Comparison of ENCODE assay signal across 16 mouse cellular contexts in the genomic region with DNA sequence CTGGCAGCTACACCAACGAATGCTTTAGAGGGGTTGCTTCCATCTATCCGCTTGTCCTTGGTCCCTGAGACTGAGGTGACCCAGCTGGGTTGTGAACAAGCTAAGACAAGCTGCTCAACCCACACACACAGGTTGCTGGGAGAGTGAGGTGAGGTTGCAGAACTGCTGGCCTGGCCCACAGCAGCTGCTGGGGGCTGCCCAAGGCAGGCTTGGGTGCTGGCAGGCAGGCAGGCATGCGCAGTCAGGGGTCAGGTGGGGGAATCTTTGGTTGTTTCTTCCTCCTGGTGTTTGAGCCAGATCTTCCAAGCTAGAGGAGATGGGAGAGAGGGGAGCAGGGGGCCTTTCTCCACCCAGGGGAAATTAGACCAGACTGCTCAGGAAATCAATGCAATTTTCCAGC. TPM values are rescaled to one million over a fixed set of nuclear protein-coding genes. Genes with fewer than 3 reads are reported as not detected.
DNase-seq lines count a peak whose midpoint lies in the region; ATAC-seq lines count a peak whose summit lies in the region.
"Had no signal": no experiment of that assay in that cellular context is flagged by ENCODE, and none has a peak within 500 bp of the region (broad histone marks: within the 10 kb centered on the region; RNA-seq: fewer than 3 reads in every experiment).

No protein-coding gene starts in this region.

- H3K9me3 ChIP-seq in embryonic facial prominence, embryonic 10.5 days, result peaks cover 9% of the 10 kb centered on the region; the same call in 1 of the 2 replicates
- H3K9me3 ChIP-seq in limb, embryonic 13.5 days, result peaks cover 8% of the 10 kb centered on the region; the same call in 1 of the 2 replicates
- H3K9me3 ChIP-seq: forebrain, embryonic 15.5 days; hindbrain, embryonic 15.5 days had no signal

- H3K4me1 ChIP-seq in embryonic facial prominence, embryonic 10.5 days, result peaks cover 66% of the 10 kb centered on the region
- peaks cover 34% of the 10 kb centered on the region for H3K4me1 ChIP-seq in limb, embryonic 13.5 days

- no peak overlapping the region for H3K4me3 ChIP-seq in embryonic facial prominence, embryonic 10.5 days
- no peak overlapping the region for H3K4me3 ChIP-seq in limb, embryonic 13.5 days
- H3K4me3 ChIP-seq: forebrain, embryonic 15.5 days; hindbrain, embryonic 15.5 days; midbrain, embryonic 12.5 days; neural tube, embryonic 12.5 days had no signal

- peak overlapping the region; percentile 82 for H3K27ac ChIP-seq in embryonic facial prominence, embryonic 10.5 days (replicated peaks)
- H3K27ac ChIP-seq in limb, embryonic 13.5 days, result peak overlapping the region; percentile 39; the same call in 1 of the 2 replicates
- H3K27ac ChIP-seq: forebrain, embryonic 15.5 days; hindbrain, embryonic 15.5 days; kidney, postnatal 0 days; midbrain, embryonic 12.5 days; neural tube, embryonic 12.5 days had no signal

- H3K36me3 ChIP-seq in embryonic facial prominence, embryonic 10.5 days (replicated peaks), result no peaks in the 10 kb centered on the region
- H3K36me3 ChIP-seq in limb, embryonic 13.5 days, result no peaks in the 10 kb centered on the region
- H3K36me3 ChIP-seq: forebrain, embryonic 15.5 days; hindbrain, embryonic 15.5 days; midbrain, embryonic 12.5 days; neural tube, embryonic 12.5 days had no signal

- ATAC-seq in limb, embryonic 13.5 days (ENCODE audit: low FRiP score, low read depth), result no peak
- ATAC-seq: forebrain, embryonic 15.5 days; liver, postnatal 0 days had no signal

- H3K9ac ChIP-seq in limb, embryonic 13.5 days, result peak overlapping the region; percentile 25; the same call in 1 of the 2 replicates
- H3K9ac ChIP-seq: forebrain, embryonic 15.5 days; hindbrain, embryonic 15.5 days; liver, postnatal 0 days; midbrain, embryonic 12.5 days; neural tube, embryonic 12.5 days had no signal

- H3K4me2 ChIP-seq in limb, embryonic 13.5 days (replicated peaks), result no peak overlapping the region
- H3K4me2 ChIP-seq: forebrain, embryonic 15.5 days; hindbrain, embryonic 15.5 days; midbrain, embryonic 12.5 days; neural tube, embryonic 12.5 days had no signal

- DNase-seq in heart, adult 11 months, result peak; percentile 94
- DNase-seq in heart, postnatal 25 days (ENCODE audit: low spot score), result no peak
- DNase-seq in lung, postnatal 10 days, result peak; percentile 52
- no peak for DNase-seq in lung, postnatal 25 days (ENCODE audit: low spot score)
- DNase-seq in embryonic facial prominence, embryonic 10.5 days (ENCODE audit: low spot score), result no peak
- no peak for DNase-seq in yolk sac, embryonic 10.5 days (ENCODE audit: low spot score)
- DNase-seq in embryo, embryonic 10 days (ENCODE audit: low spot score), result no peak
- DNase-seq: cerebellum, adult 11-12 months; liver, postnatal 0 days; right cerebral cortex, postnatal 25 days had no signal

- H3K27me3 ChIP-seq in embryonic facial prominence, embryonic 10.5 days (replicated peaks; ENCODE audit: low read depth, poor library complexity, severe bottlenecking), result no peaks in the 10 kb centered on the region
- H3K27me3 ChIP-seq in limb, embryonic 13.5 days, result no peaks in the 10 kb centered on the region
- H3K27me3 ChIP-seq: forebrain, embryonic 15.5 days; hindbrain, embryonic 15.5 days; neural tube, embryonic 12.5 days had no signal

- intact Hi-C loops in heart, postnatal 25 days (cut with DNase I), result no loop called here

- WGBS in embryonic facial prominence, embryonic 10.5 days, result 77% methylated on average over 3 of the region's 3 CpGs
- 66% methylated on average over 3 of the region's 3 CpGs for WGBS in limb, embryonic 13.5 days

RNA-seq across cellular contexts. Expression of a gene that starts 19.4 kb away (rescaled TPM):
- 10 to 100 TPM; 87.8 to 99.7 TPM for total RNA-seq in heart, postnatal 25 days (2021)
- polyA plus RNA-seq in embryonic facial prominence, embryonic 10.5 days (2016; fragmentation: Nextera tagmentation; extraction: Ambion mirVana), result 658 and 684 TPM in 2 replicates
- 1,212 and 1,268 TPM in 2 replicates for polyA plus RNA-seq in limb, embryonic 13.5 days (2015; fragmentation: Nextera tagmentation; extraction: Ambion mirVana)

RNA-seq across cellular contexts. Expression of a gene that starts 28.7 kb away (rescaled TPM):
- total RNA-seq in heart, postnatal 25 days (2021), result under 1 TPM; 0.18 to 0.20 TPM
- 0.96 and 1.0 TPM in 2 replicates for polyA plus RNA-seq in embryonic facial prominence, embryonic 10.5 days (2016; fragmentation: Nextera tagmentation; extraction: Ambion mirVana)
- polyA plus RNA-seq in limb, embryonic 13.5 days (2015; fragmentation: Nextera tagmentation; extraction: Ambion mirVana), result 0.55 and 1.2 TPM in 2 replicates
- polyA plus RNA-seq: forebrain, embryonic 15.5 days had no signal

RNA-seq across cellular contexts. Expression of a gene that starts 36.4 kb away (rescaled TPM):
- total RNA-seq in heart, postnatal 25 days (2021), result 1 to 10 TPM; 4.2 to 4.6 TPM
- polyA plus RNA-seq in embryonic facial prominence, embryonic 10.5 days (2016; fragmentation: Nextera tagmentation; extraction: Ambion mirVana), result 332 and 336 TPM in 2 replicates
- polyA plus RNA-seq in limb, embryonic 13.5 days (2015; fragmentation: Nextera tagmentation; extraction: Ambion mirVana), result 270 and 275 TPM in 2 replicates

Comparison
In these comparisons a context has a peak if more than half of its experiments do, and no peak if none do; other contexts are left out.
1. DNase-seq: peak in heart, adult 11 months (single experiment) and lung, postnatal 10 days (single experiment); none in heart, postnatal 25 days (single experiment), lung, postnatal 25 days (single experiment), embryonic facial prominence, embryonic 10.5 days (single experiment), yolk sac, embryonic 10.5 days (single experiment) and embryo, embryonic 10 days (single experiment).